31 mouse cellular contexts compared by ENCODE assay signal in genomic region chr2:170675731-170676130, GRCm38 (mm10). TPM values are rescaled to one million over a fixed set of nuclear protein-coding genes. Genes with fewer than 3 reads are reported as not detected.
DNase-seq lines count a peak whose midpoint lies in the region; ATAC-seq and TF ChIP-seq lines count a peak whose summit lies in the region.
"Had no signal": no experiment of that assay in that cellular context is flagged by ENCODE, and none has a peak within 500 bp of the region (broad histone marks: within the 10 kb centered on the region; RNA-seq: fewer than 3 reads in every experiment).

No protein-coding gene starts in this region.

- H3K27me3 ChIP-seq in forebrain, embryonic 15.5 days, result no peaks in the 10 kb centered on the region
- H3K27me3 ChIP-seq in forebrain, embryonic 11.5 days (ENCODE audit: control insufficient read depth, insufficient read depth, low read length), result no peaks in the 10 kb centered on the region
- H3K27me3 ChIP-seq: embryonic facial prominence, embryonic 13.5 days; hindbrain, embryonic 12.5 days; liver, embryonic 12.5 days; neural tube, embryonic 15.5 days had no signal

- no peak for TF ChIP-seq CTCF in layer of hippocampus, adult 2 months (conservative IDR thresholded peaks at IDR 0.05)

- WGBS in forebrain, embryonic 15.5 days, result 84% methylated on average over 10 of the region's 10 CpGs
- 93% methylated on average over 10 of the region's 10 CpGs for WGBS in forebrain, embryonic 11.5 days

- no peaks in the 10 kb centered on the region for H3K36me3 ChIP-seq in forebrain, embryonic 15.5 days
- H3K36me3 ChIP-seq in forebrain, embryonic 11.5 days (ENCODE audit: control insufficient read depth, insufficient read depth, low read length), result no peaks in the 10 kb centered on the region
- H3K36me3 ChIP-seq: embryonic facial prominence, embryonic 13.5 days; hindbrain, embryonic 12.5 days; liver, embryonic 12.5 days; neural tube, embryonic 15.5 days had no signal

- ATAC-seq in forebrain, embryonic 15.5 days (replicated peaks), result no peak
- ATAC-seq in forebrain, embryonic 11.5 days (replicated peaks; ENCODE audit: low FRiP score), result no peak
- ATAC-seq: CD4-positive, CD25-positive, alpha-beta regulatory T cell, adult 4 months; hindbrain, postnatal 0 days; intestine, embryonic 16.5 days; liver, embryonic 12.5 days; liver, postnatal 0 days had no signal

- no peak overlapping the region for H3K9ac ChIP-seq in forebrain, embryonic 15.5 days (replicated peaks)
- H3K9ac ChIP-seq in forebrain, embryonic 11.5 days (ENCODE audit: low read length), result no peak overlapping the region
- H3K9ac ChIP-seq: embryonic facial prominence, embryonic 13.5 days; hindbrain, embryonic 12.5 days; liver, embryonic 12.5 days; liver, postnatal 0 days; neural tube, embryonic 15.5 days had no signal

- no peaks in the 10 kb centered on the region for H3K9me3 ChIP-seq in forebrain, embryonic 15.5 days
- H3K9me3 ChIP-seq in forebrain, embryonic 11.5 days (ENCODE audit: control insufficient read depth, low read length), result no peaks in the 10 kb centered on the region; the same call in 1 of the 2 replicates
- H3K9me3 ChIP-seq: neural tube, embryonic 15.5 days had no signal

- H3K27ac ChIP-seq in forebrain, embryonic 15.5 days (replicated peaks), result peak overlapping the region; percentile 73
- no peak overlapping the region for H3K27ac ChIP-seq in forebrain, embryonic 11.5 days (ENCODE audit: low read depth, low read length)
- H3K27ac ChIP-seq in layer of hippocampus, adult 2 months, result no peak overlapping the region
- H3K27ac ChIP-seq: embryonic facial prominence, embryonic 13.5 days; hindbrain, embryonic 12.5 days; hindbrain, postnatal 0 days; liver, embryonic 12.5 days; macrophage; neural tube, embryonic 15.5 days had no signal

- H3K4me3 ChIP-seq in forebrain, embryonic 15.5 days, result no peak overlapping the region
- H3K4me3 ChIP-seq in forebrain, embryonic 11.5 days (ENCODE audit: low read depth, low read length), result no peak overlapping the region
- no peak overlapping the region for H3K4me3 ChIP-seq in layer of hippocampus, adult 2 months
- H3K4me3 ChIP-seq: embryonic facial prominence, embryonic 13.5 days; hindbrain, embryonic 12.5 days; liver, embryonic 12.5 days; neural tube, embryonic 15.5 days had no signal

- no peak overlapping the region for H3K4me2 ChIP-seq in forebrain, embryonic 15.5 days (replicated peaks)
- H3K4me2 ChIP-seq in forebrain, embryonic 11.5 days (ENCODE audit: low read depth, low read length, severe bottlenecking), result no peak overlapping the region
- H3K4me2 ChIP-seq: embryonic facial prominence, embryonic 13.5 days; heart, embryonic 11.5 days; hindbrain, embryonic 12.5 days; liver, embryonic 12.5 days; neural tube, embryonic 15.5 days had no signal

- no peak for DNase-seq in forebrain, embryonic 11.5 days (ENCODE audit: low spot score)
- DNase-seq in layer of hippocampus, adult 11-12 months (ENCODE audit: low spot score), result peak; percentile 34
- DNase-seq in layer of hippocampus, postnatal 25 days (ENCODE audit: extremely low spot score in 1 of 2, low spot score in 1 of 2), result no peak
- DNase-seq in layer of hippocampus, adult 2 months (ENCODE audit: low spot score in 2 of 2), result peak; percentile 19 to 49
- DNase-seq in layer of hippocampus, postnatal 36 days, result peak; percentile 18 to 22
- no peak for DNase-seq in urinary bladder, postnatal 10 days (ENCODE audit: low spot score)
- DNase-seq: adrenal gland, postnatal 36 days; cerebellum, adult 8-10 months; embryo, embryonic 11 days; gastrocnemius, postnatal 25 days; heart, postnatal 36 days; kidney, adult 8-10 months; kidney, postnatal 14 days; left cerebral cortex, postnatal 4 days; liver, postnatal 0 days; lung, postnatal 10 days; midbrain, embryonic 14.5 days; right cerebral cortex, postnatal 25 days; spleen, adult 18-20 months; thymus, postnatal 25 days had no signal

- no peaks in the 10 kb centered on the region for H3K4me1 ChIP-seq in forebrain, embryonic 15.5 days
- H3K4me1 ChIP-seq in forebrain, embryonic 11.5 days (replicated peaks; ENCODE audit: control insufficient read depth, insufficient read depth, low read length), result no peaks in the 10 kb centered on the region
- H3K4me1 ChIP-seq: embryonic facial prominence, embryonic 13.5 days; hindbrain, embryonic 12.5 days; liver, embryonic 12.5 days; neural tube, embryonic 15.5 days had no signal

RNA-seq across cellular contexts. Expression of gene Dok5, which starts 55.9 kb away (rescaled TPM):
- polyA plus RNA-seq in forebrain, embryonic 15.5 days (2015; fragmentation: Nextera tagmentation; extraction: Ambion mirVana), result 73.9 and 76.7 TPM in 2 replicates
- 6.2 and 8.1 TPM in 2 replicates for polyA plus RNA-seq in forebrain, embryonic 11.5 days (2014; fragmentation: Nextera tagmentation; extraction: Ambion mirVana)
- total RNA-seq in layer of hippocampus, postnatal 25 days (2021), result 10 to 100 TPM; 14.8 to 15.6 TPM
- 10 to 100 TPM; 12.5 to 14.7 TPM for total RNA-seq in layer of hippocampus, adult 2 months (2021)
- 10 to 100 TPM; 14.6 to 15.6 TPM for total RNA-seq in layer of hippocampus, postnatal 36 days (2021)
- total RNA-seq: monocyte, adult 5-6 weeks had no signal
- polyA plus RNA-seq: CD4-positive, CD25-positive, alpha-beta regulatory T cell, adult 4 months; macrophage had no signal

Comparison
In these comparisons a context has a peak if more than half of its experiments do, and no peak if none do; other contexts are left out.
1. DNase-seq: peak in layer of hippocampus, adult 11-12 months (single experiment), layer of hippocampus, adult 2 months (2 of 2) and layer of hippocampus, postnatal 36 days (2 of 2); none in forebrain, embryonic 11.5 days (single experiment), layer of hippocampus, postnatal 25 days (0 of 2) and urinary bladder, postnatal 10 days (single experiment).